Mouse (Mus musculus): ENCODE measurements around the gene 1810009A15Rik. TPM values are rescaled to one million over a fixed set of nuclear protein-coding genes. Genes with fewer than 3 reads are reported as not detected.

The 1810009A15Rik gene
- total and polyA plus RNA-seq, 2 experiments from 2014 or later: 28.4 to 37.3 TPM

GRCm38 (mm10) chr19:8930771-8931170 lies 42.1 kb downstream of the 1810009A15Rik start:
- ATAC-seq (ENCODE audit: insufficient read depth, low read depth): no peak
- no peak for TF ChIP-seq EP300 (IDR thresholded peaks at IDR 0.05; ENCODE audit: low read depth)
- no peak for TF ChIP-seq CTCF (IDR thresholded peaks at IDR 0.05; ENCODE audit: low read depth)
- DNase-seq (ENCODE audit: low spot score): no peak
- H3K4me2 ChIP-seq (ENCODE audit: low read depth, low read length): peak overlapping the region; percentile 89
- no peak overlapping the region for H3K27ac ChIP-seq (ENCODE audit: low read depth)
- 82% methylated on average over 7 of the region's 7 CpGs for WGBS
- no peaks in the 10 kb centered on the region for H3K27me3 ChIP-seq (ENCODE audit: control insufficient read depth, insufficient read depth, low read length)
- H3K9me3 ChIP-seq (replicated peaks; ENCODE audit: control insufficient read depth, low read length): no peaks in the 10 kb centered on the region
- peak overlapping the region; percentile 74 for H3K4me3 ChIP-seq (ENCODE audit: low read depth, low read length)
- no peak overlapping the region for H3K9ac ChIP-seq (replicated peaks; ENCODE audit: low read depth, low read length)
- H3K36me3 ChIP-seq (replicated peaks; ENCODE audit: control insufficient read depth, insufficient read depth, low read length): peaks cover 39% of the 10 kb centered on the region
- H3K4me1 ChIP-seq (ENCODE audit: control insufficient read depth, insufficient read depth): 0 out of 2 replicates have a peak, but pooled peaks cover 9% of the 10 kb centered on the region

- no peaks in the 10 kb centered on the region for H3K4me1 ChIP-seq (ENCODE audit: control insufficient read depth, insufficient read depth)
- no peak overlapping the region for H3K9ac ChIP-seq (replicated peaks; ENCODE audit: low read depth, low read length)
- H3K9me3 ChIP-seq (replicated peaks; ENCODE audit: control insufficient read depth, low read length): no peaks in the 10 kb centered on the region
- H3K36me3 ChIP-seq (replicated peaks; ENCODE audit: control insufficient read depth, insufficient read depth, low read length): peaks cover 44% of the 10 kb centered on the region
- no peak for ATAC-seq (ENCODE audit: insufficient read depth, low read depth)
- H3K4me3 ChIP-seq (ENCODE audit: low read depth, low read length): no peak overlapping the region
- no peaks in the 10 kb centered on the region for H3K27me3 ChIP-seq (ENCODE audit: control insufficient read depth, insufficient read depth, low read length)
- H3K27ac ChIP-seq (ENCODE audit: low read depth): no peak overlapping the region
- H3K4me2 ChIP-seq (ENCODE audit: low read depth, low read length): no peak overlapping the region
- no peak for TF ChIP-seq CTCF (IDR thresholded peaks at IDR 0.05; ENCODE audit: low read depth)
- TF ChIP-seq EP300 (IDR thresholded peaks at IDR 0.05; ENCODE audit: low read depth): no peak
- WGBS: 85% methylated on average over 2 of the region's 2 CpGs
- no peak for DNase-seq (ENCODE audit: low spot score)
Observed at GRCm38 (mm10) chr19:8936736-8937135, 48.1 kb downstream of the 1810009A15Rik start.

Small RNAs within 50 kb of the gene (microRNA-seq; reads per million reads assigned to microRNA genes)
- not detected for gene Mir5136

Other genes with a start within 250 kb of the 1810009A15Rik start
Only the 30 nearest of the 33 such genes appear.
- gene Slc3a2, start 165.5 kb upstream of the 1810009A15Rik start, total RNA-seq (2014; rRNA removed; ENCODE audit: low replicate concordance): 38.3 and 66.4 TPM in 2 replicates
- 40.9 and 41.5 TPM in 2 replicates for gene Slc3a2, start 165.5 kb upstream of the 1810009A15Rik start, polyA plus RNA-seq (2015; fragmentation: Nextera tagmentation; extraction: Ambion mirVana)
- gene Wdr74, start 153.0 kb upstream of the 1810009A15Rik start, total RNA-seq (2014; rRNA removed; ENCODE audit: low replicate concordance): 40.8 and 45.8 TPM in 2 replicates
- 35.4 and 36.6 TPM in 2 replicates for gene Wdr74, start 153.0 kb upstream of the 1810009A15Rik start, polyA plus RNA-seq (2015; fragmentation: Nextera tagmentation; extraction: Ambion mirVana)
- not detected in 2 replicates for gene 1700092M07Rik, start 148.1 kb upstream of the 1810009A15Rik start, total RNA-seq (2014; rRNA removed; ENCODE audit: low replicate concordance)
- gene 1700092M07Rik, start 148.1 kb upstream of the 1810009A15Rik start, polyA plus RNA-seq (2015; fragmentation: Nextera tagmentation; extraction: Ambion mirVana): 0.38 TPM in 1 of 2 replicates, not detected in the other
- 104 and 105 TPM in 2 replicates for gene Stx5a, start 147.4 kb upstream of the 1810009A15Rik start, total RNA-seq (2014; rRNA removed; ENCODE audit: low replicate concordance)
- gene Stx5a, start 147.4 kb upstream of the 1810009A15Rik start, polyA plus RNA-seq (2015; fragmentation: Nextera tagmentation; extraction: Ambion mirVana): 57.0 and 63.6 TPM in 2 replicates
- gene Nxf1, start 131.8 kb upstream of the 1810009A15Rik start, total RNA-seq (2014; rRNA removed; ENCODE audit: low replicate concordance): 42.3 and 46.8 TPM in 2 replicates
- 54.8 and 59.2 TPM in 2 replicates for gene Nxf1, start 131.8 kb upstream of the 1810009A15Rik start, polyA plus RNA-seq (2015; fragmentation: Nextera tagmentation; extraction: Ambion mirVana)
- 283 and 306 TPM in 2 replicates for gene Tmem223, start 117.9 kb upstream of the 1810009A15Rik start, total RNA-seq (2014; rRNA removed; ENCODE audit: low replicate concordance)
- 214 and 228 TPM in 2 replicates for gene Tmem223, start 117.9 kb upstream of the 1810009A15Rik start, polyA plus RNA-seq (2015; fragmentation: Nextera tagmentation; extraction: Ambion mirVana)
- 38.6 and 83.7 TPM in 2 replicates for gene Tmem179b, start 114.4 kb upstream of the 1810009A15Rik start, total RNA-seq (2014; rRNA removed; ENCODE audit: low replicate concordance)
- 46.7 and 49.1 TPM in 2 replicates for gene Tmem179b, start 114.4 kb upstream of the 1810009A15Rik start, polyA plus RNA-seq (2015; fragmentation: Nextera tagmentation; extraction: Ambion mirVana)
- 11.7 and 14.9 TPM in 2 replicates for gene Taf6l, start 102.4 kb upstream of the 1810009A15Rik start, total RNA-seq (2014; rRNA removed; ENCODE audit: low replicate concordance)
- 12.8 and 14.5 TPM in 2 replicates for gene Taf6l, start 102.4 kb upstream of the 1810009A15Rik start, polyA plus RNA-seq (2015; fragmentation: Nextera tagmentation; extraction: Ambion mirVana)
- 47.7 and 59.8 TPM in 2 replicates for gene Polr2g, start 90.3 kb upstream of the 1810009A15Rik start, total RNA-seq (2014; rRNA removed; ENCODE audit: low replicate concordance)
- gene Polr2g, start 90.3 kb upstream of the 1810009A15Rik start, polyA plus RNA-seq (2015; fragmentation: Nextera tagmentation; extraction: Ambion mirVana): 143 and 144 TPM in 2 replicates
- gene Zbtb3, start 86.3 kb upstream of the 1810009A15Rik start, total RNA-seq (2014; rRNA removed; ENCODE audit: low replicate concordance): 1.5 and 1.6 TPM in 2 replicates
- 2.7 and 3.1 TPM in 2 replicates for gene Zbtb3, start 86.3 kb upstream of the 1810009A15Rik start, polyA plus RNA-seq (2015; fragmentation: Nextera tagmentation; extraction: Ambion mirVana)
- 20.0 and 27.2 TPM in 2 replicates for gene Ttc9c, start 69.5 kb upstream of the 1810009A15Rik start, total RNA-seq (2014; rRNA removed; ENCODE audit: low replicate concordance)
- gene Ttc9c, start 69.5 kb upstream of the 1810009A15Rik start, polyA plus RNA-seq (2015; fragmentation: Nextera tagmentation; extraction: Ambion mirVana): 21.1 and 21.4 TPM in 2 replicates
- 7.1 and 12.6 TPM in 2 replicates for gene Hnrnpul2, start 68.8 kb upstream of the 1810009A15Rik start, total RNA-seq (2014; rRNA removed; ENCODE audit: low replicate concordance)
- gene Hnrnpul2, start 68.8 kb upstream of the 1810009A15Rik start, polyA plus RNA-seq (2015; fragmentation: Nextera tagmentation; extraction: Ambion mirVana): 2.5 and 2.6 TPM in 2 replicates
- 7.0 TPM in 1 of 2 replicates, not detected in the other for gene AC129217.1, start 59.1 kb upstream of the 1810009A15Rik start, total RNA-seq (2014; rRNA removed; ENCODE audit: low replicate concordance)
- not detected in 2 replicates for gene AC129217.1, start 59.1 kb upstream of the 1810009A15Rik start, polyA plus RNA-seq (2015; fragmentation: Nextera tagmentation; extraction: Ambion mirVana)
- 34.7 and 54.2 TPM in 2 replicates for gene Bscl2, start 51.4 kb upstream of the 1810009A15Rik start, total RNA-seq (2014; rRNA removed; ENCODE audit: low replicate concordance)
- 32.1 and 33.3 TPM in 2 replicates for gene Bscl2, start 51.4 kb upstream of the 1810009A15Rik start, polyA plus RNA-seq (2015; fragmentation: Nextera tagmentation; extraction: Ambion mirVana)
- not detected in 2 replicates for gene Gng3, start 49.7 kb upstream of the 1810009A15Rik start, total RNA-seq (2014; rRNA removed; ENCODE audit: low replicate concordance)
- gene Gng3, start 49.7 kb upstream of the 1810009A15Rik start, polyA plus RNA-seq (2015; fragmentation: Nextera tagmentation; extraction: Ambion mirVana): 0.29 and 0.48 TPM in 2 replicates
- gene Lrrn4cl, start 38.1 kb upstream of the 1810009A15Rik start, total RNA-seq (2014; rRNA removed; ENCODE audit: low replicate concordance): 5.8 and 8.4 TPM in 2 replicates
- gene Lrrn4cl, start 38.1 kb upstream of the 1810009A15Rik start, polyA plus RNA-seq (2015; fragmentation: Nextera tagmentation; extraction: Ambion mirVana): 1.5 and 1.8 TPM in 2 replicates
- gene Ubxn1, start 17.4 kb upstream of the 1810009A15Rik start, total RNA-seq (2014; rRNA removed; ENCODE audit: low replicate concordance): 58.1 and 100.0 TPM in 2 replicates
- gene Ubxn1, start 17.4 kb upstream of the 1810009A15Rik start, polyA plus RNA-seq (2015; fragmentation: Nextera tagmentation; extraction: Ambion mirVana): 138 and 141 TPM in 2 replicates
- gene Uqcc3, start 7.9 kb upstream of the 1810009A15Rik start, total RNA-seq (2014; rRNA removed; ENCODE audit: low replicate concordance): 12.6 and 38.2 TPM in 2 replicates
- 91.9 and 102 TPM in 2 replicates for gene Uqcc3, start 7.9 kb upstream of the 1810009A15Rik start, polyA plus RNA-seq (2015; fragmentation: Nextera tagmentation; extraction: Ambion mirVana)
- 0.65 and 1.3 TPM in 2 replicates for gene Lbhd1, start 5.1 kb upstream of the 1810009A15Rik start, total RNA-seq (2014; rRNA removed; ENCODE audit: low replicate concordance)
- gene Lbhd1, start 5.1 kb upstream of the 1810009A15Rik start, polyA plus RNA-seq (2015; fragmentation: Nextera tagmentation; extraction: Ambion mirVana): 30.3 and 31.2 TPM in 2 replicates
- gene Gm49403, start 4.9 kb upstream of the 1810009A15Rik start, total RNA-seq (2014; rRNA removed; ENCODE audit: low replicate concordance): not detected in 2 replicates
- gene Gm49403, start 4.9 kb upstream of the 1810009A15Rik start, polyA plus RNA-seq (2015; fragmentation: Nextera tagmentation; extraction: Ambion mirVana): not detected in 2 replicates
- not detected in 2 replicates for gene Gm49416, start 73 bp downstream of the 1810009A15Rik start, total RNA-seq (2014; rRNA removed; ENCODE audit: low replicate concordance)
- gene Gm49416, start 73 bp downstream of the 1810009A15Rik start, polyA plus RNA-seq (2015; fragmentation: Nextera tagmentation; extraction: Ambion mirVana): not detected in 2 replicates
- gene Ints5, start 4.2 kb downstream of the 1810009A15Rik start, total RNA-seq (2014; rRNA removed; ENCODE audit: low replicate concordance): 25.6 and 32.0 TPM in 2 replicates
- gene Ints5, start 4.2 kb downstream of the 1810009A15Rik start, polyA plus RNA-seq (2015; fragmentation: Nextera tagmentation; extraction: Ambion mirVana): 12.8 and 14.2 TPM in 2 replicates
- 56.3 and 65.5 TPM in 2 replicates for gene Ganab, start 9.2 kb downstream of the 1810009A15Rik start, total RNA-seq (2014; rRNA removed; ENCODE audit: low replicate concordance)
- gene Ganab, start 9.2 kb downstream of the 1810009A15Rik start, polyA plus RNA-seq (2015; fragmentation: Nextera tagmentation; extraction: Ambion mirVana): 25.6 and 26.4 TPM in 2 replicates
- gene B3gat3, start 31.5 kb downstream of the 1810009A15Rik start, total RNA-seq (2014; rRNA removed; ENCODE audit: low replicate concordance): 41.5 and 54.2 TPM in 2 replicates
- gene B3gat3, start 31.5 kb downstream of the 1810009A15Rik start, polyA plus RNA-seq (2015; fragmentation: Nextera tagmentation; extraction: Ambion mirVana): 26.8 and 29.1 TPM in 2 replicates
- gene Rom1, start 40.5 kb downstream of the 1810009A15Rik start, total RNA-seq (2014; rRNA removed; ENCODE audit: low replicate concordance): 1.5 and 10.2 TPM in 2 replicates
- gene Rom1, start 40.5 kb downstream of the 1810009A15Rik start, polyA plus RNA-seq (2015; fragmentation: Nextera tagmentation; extraction: Ambion mirVana): 3.2 TPM in 2 replicates
- 6.7 and 21.0 TPM in 2 replicates for gene Eml3, start 40.7 kb downstream of the 1810009A15Rik start, total RNA-seq (2014; rRNA removed; ENCODE audit: low replicate concordance)
- 9.6 and 10.1 TPM in 2 replicates for gene Eml3, start 40.7 kb downstream of the 1810009A15Rik start, polyA plus RNA-seq (2015; fragmentation: Nextera tagmentation; extraction: Ambion mirVana)
- gene Mta2, start 53.0 kb downstream of the 1810009A15Rik start, total RNA-seq (2014; rRNA removed; ENCODE audit: low replicate concordance): 55.1 and 57.9 TPM in 2 replicates
- 47.6 and 51.5 TPM in 2 replicates for gene Mta2, start 53.0 kb downstream of the 1810009A15Rik start, polyA plus RNA-seq (2015; fragmentation: Nextera tagmentation; extraction: Ambion mirVana)
- 9.8 and 18.0 TPM in 2 replicates for gene Tut1, start 65.0 kb downstream of the 1810009A15Rik start, total RNA-seq (2014; rRNA removed; ENCODE audit: low replicate concordance)
- gene Tut1, start 65.0 kb downstream of the 1810009A15Rik start, polyA plus RNA-seq (2015; fragmentation: Nextera tagmentation; extraction: Ambion mirVana): 8.2 and 10.4 TPM in 2 replicates
- 407 and 439 TPM in 2 replicates for gene Eef1g, start 78.2 kb downstream of the 1810009A15Rik start, total RNA-seq (2014; rRNA removed; ENCODE audit: low replicate concordance)
- 172 and 173 TPM in 2 replicates for gene Eef1g, start 78.2 kb downstream of the 1810009A15Rik start, polyA plus RNA-seq (2015; fragmentation: Nextera tagmentation; extraction: Ambion mirVana)
- gene Ahnak, start 100.4 kb downstream of the 1810009A15Rik start, total RNA-seq (2014; rRNA removed; ENCODE audit: low replicate concordance): 122 and 135 TPM in 2 replicates
- gene Ahnak, start 100.4 kb downstream of the 1810009A15Rik start, polyA plus RNA-seq (2015; fragmentation: Nextera tagmentation; extraction: Ambion mirVana): 56.8 and 59.1 TPM in 2 replicates